Mouse (Mus musculus) olfactory bulb, adult 2 months (tissue): ENCODE data around the gene Chd2. TPM values are rescaled to one million over a fixed set of nuclear protein-coding genes. Genes with fewer than 3 reads are reported as not detected.

Experiments
- H3K27ac ChIP-seq: fragments of 200-500 bp; 2 replicates; pipeline ENCODE4 v1.5.1; 2012; ENCODE audit warnings: low read depth, low read length; ENCODE audit not compliant: insufficient read depth
- H3K4me1 ChIP-seq: fragments of 200-500 bp; 2 replicates; pipeline ENCODE4 v1.6.1; 2012; ENCODE audit warnings: low read length; ENCODE audit not compliant: control insufficient read depth, insufficient read depth
- H3K4me3 ChIP-seq: fragments of 200-500 bp; 2 replicates; pipeline ENCODE4 v1.5.1; 2012; ENCODE audit warnings: mild to moderate bottlenecking, low read depth, low read length, moderate library complexity; ENCODE audit not compliant: insufficient read depth
- CTCF ChIP-seq: fragments of 200-500 bp; IDR thresholded peaks from 2 replicates; pipeline ENCODE4 v1.5.1; 2012; ENCODE audit warnings: low read depth, mild to moderate bottlenecking, low read length, moderate library complexity; ENCODE audit not compliant: insufficient read depth
- POLR2A ChIP-seq: fragments of 200-500 bp; IDR thresholded peaks from 2 replicates; pipeline ENCODE4 v1.6.1; 2012; ENCODE audit warnings: mild to moderate bottlenecking, low read depth, low read length, moderate library complexity; ENCODE audit not compliant: insufficient read depth
- WGBS: fragments of 180-500 bp; shearing (Covaris S2); methylation state at CpG from one replicate; pipeline ENCODE4 v1.1.7; 2018; 5-methylcytosine and 5-hydroxymethylcytosine counted together
- polyA plus RNA-seq: library from polyadenylated mRNA; stranded (reverse); fragments of >200 nt; gene quantifications from 2 replicates; pipeline ENCODE4 v1.2.4, GENCODE M21; 2012; ENCODE audit warnings: low replicate concordance; ENCODE audit not compliant: missing spikeins, insufficient read depth, insufficient read length

Gene Chd2
- polyA plus RNA-seq, 1 experiment: 544 TPM

GRCm38 (mm10) chr7:73394013-73394409, 147.6 kb downstream of the Chd2 start:
- TF ChIP-seq POLR2A: no peak
- no peak for TF ChIP-seq CTCF
- Histone ChIP-seq H3K27ac (no peak overlapping the region), H3K4me1 (peaks cover 25% of the 10 kb centered on the region), H3K4me3 (no peak overlapping the region)
- WGBS: 64% methylated on average over 4 of the region's 4 CpGs

GRCm38 (mm10) chr7:73393307-73394012, 148.2 kb downstream of the Chd2 start:
- Histone ChIP-seq H3K4me1 (peaks cover 21% of the 10 kb centered on the region), H3K4me3 (no peak overlapping the region), H3K27ac (no peak overlapping the region)
- TF ChIP-seq CTCF (no peak), POLR2A (no peak)
- 63% methylated on average over 9 of the region's 9 CpGs for WGBS

GRCm38 (mm10) chr7:73392359-73392758, 149.3 kb downstream of the Chd2 start:
- H3K4me1 ChIP-seq: peaks cover 17% of the 10 kb centered on the region

GRCm38 (mm10) chr7:73391518-73392321, 149.9 kb downstream of the Chd2 start:
- H3K4me1 ChIP-seq: peaks cover 17% of the 10 kb centered on the region
- TF ChIP-seq CTCF (no peak), POLR2A (no peak)
- H3K4me3 ChIP-seq: peak overlapping the region; percentile 36
- 4% methylated on average over 39 of the region's 39 CpGs for WGBS
- peak overlapping the region; percentile 18; the same call in 1 of the 2 replicates for H3K27ac ChIP-seq

More at GRCm38 (mm10) chr7:73392359-73392758, 149.3 kb downstream of the Chd2 start:
- 0 out of 2 replicates have a peak overlapping the region, but pooled peaks have one; percentile 15 for H3K27ac ChIP-seq
- no peak for TF ChIP-seq POLR2A
- TF ChIP-seq CTCF: no peak
- H3K4me3 ChIP-seq: peak overlapping the region; percentile 24; the same call in 1 of the 2 replicates
- 38% methylated on average over 9 of the region's 9 CpGs for WGBS

DNA sequence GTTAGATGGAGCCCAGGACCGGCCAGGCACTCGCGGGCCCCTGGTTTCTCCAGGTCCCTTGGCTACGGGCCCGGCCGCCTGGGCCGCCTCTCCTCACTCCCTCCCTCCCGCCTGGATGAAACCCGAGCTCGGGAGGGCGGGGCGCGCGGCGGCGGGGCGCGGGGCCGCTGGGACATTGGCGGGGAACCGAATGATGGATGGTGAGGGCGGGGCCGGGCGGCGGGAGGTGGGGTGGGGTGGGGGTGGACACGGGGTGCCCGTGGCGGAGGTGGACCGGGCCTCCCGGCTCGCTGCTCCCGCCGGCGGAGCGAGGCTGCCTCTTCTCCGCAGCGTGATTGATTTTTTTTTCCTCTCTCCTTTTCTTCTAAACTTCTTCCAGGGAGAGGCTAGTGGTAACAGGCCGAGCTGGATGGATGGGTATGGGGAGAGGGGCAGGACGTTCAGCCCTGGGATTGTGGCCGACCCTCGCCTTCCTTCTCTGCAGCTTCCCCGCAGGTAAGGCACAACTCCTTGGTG, 150.6 kb downstream of the Chd2 start:
- peaks cover 17% of the 10 kb centered on the region for H3K4me1 ChIP-seq
- WGBS: 2% methylated on average over 39 of the region's 42 CpGs
- no peak overlapping the region for H3K27ac ChIP-seq
- TF ChIP-seq CTCF (no peak), POLR2A (no peak)
- peak overlapping the region; percentile 36 for H3K4me3 ChIP-seq

DNA sequence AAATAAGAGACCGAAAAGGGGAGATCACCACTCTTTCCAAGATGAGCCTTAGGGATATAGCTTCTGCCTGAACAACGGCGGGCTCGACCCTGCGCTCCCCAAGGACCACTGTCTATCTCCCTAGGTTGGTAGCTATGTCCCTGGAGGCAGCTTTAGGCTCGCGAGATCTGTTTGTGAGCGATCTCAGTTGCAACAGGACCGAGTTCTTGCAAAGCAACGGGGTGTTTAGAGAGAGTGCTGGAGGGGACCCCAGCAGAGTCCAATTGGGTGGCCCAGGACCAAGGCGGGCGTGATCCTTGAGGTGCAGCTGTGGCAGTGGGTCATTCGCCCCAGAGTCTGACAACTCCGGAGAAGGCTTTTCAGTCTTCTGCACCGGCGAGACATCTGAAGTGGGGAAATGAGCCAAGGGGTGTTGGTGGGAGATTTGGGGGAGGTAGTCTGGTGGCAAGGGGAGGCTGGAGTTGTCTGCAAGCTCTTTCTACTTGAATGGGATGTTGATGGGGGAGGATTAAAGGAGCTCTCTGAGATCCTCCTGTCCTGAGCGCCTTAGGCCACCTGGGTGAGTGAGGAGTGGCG, 151.1 kb downstream of the Chd2 start:
- H3K4me1 ChIP-seq: peaks cover 17% of the 10 kb centered on the region

GRCm38 (mm10) chr7:73389871-73390294, 151.7 kb downstream of the Chd2 start:
- H3K27ac ChIP-seq: no peak overlapping the region
- WGBS: 22% methylated on average over 15 of the region's 15 CpGs
- no peak for TF ChIP-seq CTCF
- no peak for TF ChIP-seq POLR2A
- H3K4me3 ChIP-seq: no peak overlapping the region
- peaks cover 17% of the 10 kb centered on the region for H3K4me1 ChIP-seq

More for the DNA sequence above, 151.1 kb downstream of the Chd2 start:
- no peak for TF ChIP-seq POLR2A
- no peak for TF ChIP-seq CTCF
- WGBS: 18% methylated on average over 18 of the region's 18 CpGs
- Histone ChIP-seq H3K4me3 (peak overlapping the region; percentile 36), H3K27ac (no peak overlapping the region)

DNA sequence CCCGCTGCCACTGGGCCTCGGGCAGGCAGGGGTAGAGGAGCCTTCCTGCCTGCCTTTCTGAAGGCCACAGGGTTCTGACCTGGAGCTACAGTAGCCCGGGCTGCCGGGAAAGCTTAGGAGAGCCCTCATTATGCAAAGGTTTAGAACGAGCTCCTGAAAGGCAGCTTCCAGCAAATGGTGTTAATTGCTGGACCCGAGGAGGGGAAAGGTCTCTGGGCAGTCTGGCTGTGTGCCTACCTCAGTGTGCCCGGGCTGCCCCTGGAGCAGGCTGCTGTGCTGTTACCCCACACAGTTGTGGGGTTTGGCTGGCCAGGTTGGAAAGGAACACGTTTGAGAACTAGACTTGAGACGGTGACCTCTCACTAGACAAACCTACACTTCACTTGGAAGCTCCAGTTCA, 152.2 kb downstream of the Chd2 start:
- Histone ChIP-seq H3K4me1 (peaks cover 17% of the 10 kb centered on the region), H3K4me3 (no peak overlapping the region), H3K27ac (no peak overlapping the region)
- no peak for TF ChIP-seq CTCF
- TF ChIP-seq POLR2A: no peak
- 45% methylated on average over 9 of the region's 9 CpGs for WGBS

DNA sequence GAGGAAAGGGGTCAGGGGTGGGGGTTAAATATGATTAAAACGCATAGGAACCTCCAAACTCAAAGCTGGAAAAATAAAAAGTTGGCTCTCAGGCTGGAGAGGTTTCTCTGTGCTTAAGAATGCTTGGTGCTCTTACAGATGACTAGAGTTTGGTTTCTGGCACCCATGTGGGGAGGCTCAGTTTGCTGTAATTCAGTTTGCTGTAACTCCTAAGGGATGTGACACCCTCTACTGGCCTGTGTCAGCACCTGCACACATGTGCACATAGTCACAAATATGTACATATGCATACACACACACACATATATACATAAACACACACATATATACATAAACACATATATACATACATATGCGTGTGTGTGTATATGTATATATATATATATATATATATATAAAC, 152.8 kb downstream of the Chd2 start:
- no peak for TF ChIP-seq CTCF
- no peak for TF ChIP-seq POLR2A
- WGBS: 73% methylated on average over 2 of the region's 2 CpGs
- Histone ChIP-seq H3K4me3 (no peak overlapping the region), H3K27ac (no peak overlapping the region), H3K4me1 (peaks cover 17% of the 10 kb centered on the region)
